Mouse (Mus musculus) erythroid progenitor cell, adult 5-6 weeks (primary cell): Measurements from ENCODE around the gene Fam71e1. TPM values are rescaled to one million over a fixed set of nuclear protein-coding genes. Genes with fewer than 3 reads are reported as not detected.

Experiments
- ATAC-seq: replicated peaks from 2 replicates; pipeline ENCODE4 v1.8.0; 2016; ENCODE audit warnings: moderate number of reproducible peaks, mild to moderate bottlenecking, moderate TSS enrichment, inconsistent platforms; ENCODE audit not compliant: poor library complexity, low FRiP score, severe bottlenecking
- total RNA-seq, 2 experiments: library from RNA; stranded (forward) in 1 of 2; stranded (reverse) in 1 of 2; fragments of 150-400 nt in 1 of 2; fragments of 186-747, 209-891 nt in 1 of 2; gene quantifications; 2 replicates each; pipeline versions ENCODE4 v1.2.3 to v1.2.4; 2015 to 2017; ENCODE audit warnings: low replicate concordance in 2 of 2

Fam71e1 gene
- total RNA-seq, 2 experiments from 2014 or later = not detected

GRCm38 (mm10) chr7:44470696-44471612 lies 25.4 kb upstream of the Fam71e1 start:
- no peak for ATAC-seq

- no peak for ATAC-seq
Observed at GRCm38 (mm10) chr7:44471880-44472557, 24.4 kb upstream of the Fam71e1 start.

- no peak for ATAC-seq
Observed at GRCm38 (mm10) chr7:44472558-44472885, 23.9 kb upstream of the Fam71e1 start.

GRCm38 (mm10) chr7:44472961-44473646 lies 23.3 kb upstream of the Fam71e1 start:
- ATAC-seq = no peak

- no peak for ATAC-seq
Observed at GRCm38 (mm10) chr7:44474419-44474818, 22.0 kb upstream of the Fam71e1 start.

GRCm38 (mm10) chr7:44475046-44475614 lies 21.3 kb upstream of the Fam71e1 start:
- no peak for ATAC-seq

- peak; percentile 87 for ATAC-seq
Observed at GRCm38 (mm10) chr7:44482836-44483435, 13.4 kb upstream of the Fam71e1 start.

- no peak for ATAC-seq
Observed at GRCm38 (mm10) chr7:44484109-44484508, 12.3 kb upstream of the Fam71e1 start.

- peak; percentile 66 for ATAC-seq
Observed at GRCm38 (mm10) chr7:44484841-44485571, 11.4 kb upstream of the Fam71e1 start.

GRCm38 (mm10) chr7:44485572-44486195 lies 10.7 kb upstream of the Fam71e1 start:
- ATAC-seq = no peak

- ATAC-seq = no peak
Observed at GRCm38 (mm10) chr7:44486927-44487575, 9.3 kb upstream of the Fam71e1 start.

- no peak for ATAC-seq
Observed at GRCm38 (mm10) chr7:44487936-44488335, 8.4 kb upstream of the Fam71e1 start.

- ATAC-seq = no peak
Observed at GRCm38 (mm10) chr7:44488545-44488944, 7.8 kb upstream of the Fam71e1 start.

- ATAC-seq = no peak
Observed at GRCm38 (mm10) chr7:44490281-44490680, 6.1 kb upstream of the Fam71e1 start.

GRCm38 (mm10) chr7:44491391-44491790 lies 5.0 kb upstream of the Fam71e1 start:
- no peak for ATAC-seq

GRCm38 (mm10) chr7:44492166-44492826 lies 4.1 kb upstream of the Fam71e1 start:
- no peak for ATAC-seq

- no peak for ATAC-seq
Observed at GRCm38 (mm10) chr7:44494681-44495080, 1.7 kb upstream of the Fam71e1 start.

- ATAC-seq = no peak
Observed at GRCm38 (mm10) chr7:44495086-44495485, 1.3 kb upstream of the Fam71e1 start.
